Comparison of ENCODE assay signal across 9 mouse cellular contexts in genomic region chr3:121093509-121093908, GRCm38 (mm10).
DNase-seq lines count a peak whose midpoint lies in the region; ATAC-seq and TF ChIP-seq lines count a peak whose summit lies in the region.
"Had no signal": no experiment of that assay in that cellular context is flagged by ENCODE, and none has a peak within 500 bp of the region (broad histone marks: within the 10 kb centered on the region; RNA-seq: fewer than 3 reads in every experiment).

No protein-coding gene starts in this region.

- no peaks in the 10 kb centered on the region for H3K79me2 ChIP-seq in MEL (ENCODE audit: control insufficient read depth, insufficient read depth, low read length, poor library complexity)

- peak; percentile 9 to 33 (median 12); a peak in 3 of 6 replicates for TF ChIP-seq CTCF in MEL (IDR thresholded peaks at IDR 0.05 in 2 of 3, conservative IDR thresholded peaks at IDR 0.05 in 1 of 3; ENCODE audit: control insufficient read depth in 1 of 3, insufficient read depth in 1 of 3, low read depth in 2 of 3, low read length in 3 of 3, poor library complexity in 1 of 3, severe bottlenecking in 1 of 3)

- H3K4me2 ChIP-seq in liver, embryonic 11.5 days = no peak overlapping the region
- H3K4me2 ChIP-seq: embryonic facial prominence, embryonic 13.5 days had no signal

- no peak for TF ChIP-seq EP300 in MEL (IDR thresholded peaks at IDR 0.05; ENCODE audit: low read depth in 1 of 2, low read length in 2 of 2)

- no peaks in the 10 kb centered on the region for H3K27me3 ChIP-seq in MEL (ENCODE audit: control insufficient read depth in 1 of 2, insufficient read depth in 2 of 2, low read length in 2 of 2)
- no peaks in the 10 kb centered on the region for H3K27me3 ChIP-seq in forebrain, embryonic 10.5 days (ENCODE audit: poor library complexity, severe bottlenecking)
- H3K27me3 ChIP-seq in liver, embryonic 11.5 days (replicated peaks; ENCODE audit: control insufficient read depth, insufficient read depth, low read length) = no peaks in the 10 kb centered on the region
- H3K27me3 ChIP-seq: embryonic facial prominence, embryonic 13.5 days had no signal

- ATAC-seq in liver, embryonic 11.5 days (replicated peaks; ENCODE audit: low FRiP score) = 0 out of 2 replicates have a peak, but pooled peaks have one; percentile 26
- ATAC-seq in erythroid progenitor cell, adult 5-6 weeks (replicated peaks; ENCODE audit: low FRiP score, poor library complexity, severe bottlenecking) = no peak

- H3K27ac ChIP-seq in MEL (ENCODE audit: control insufficient read depth, low read depth, low read length) = no peak overlapping the region
- H3K27ac ChIP-seq in forebrain, embryonic 10.5 days = no peak overlapping the region
- H3K27ac ChIP-seq in liver, embryonic 11.5 days (ENCODE audit: low read depth, low read length) = no peak overlapping the region
- H3K27ac ChIP-seq: embryonic facial prominence, embryonic 13.5 days had no signal

- DNase-seq in layer of hippocampus, adult 11-12 months (ENCODE audit: low spot score) = peak; percentile 41
- no peak for DNase-seq in layer of hippocampus, adult 9-10 months (ENCODE audit: low spot score)
- DNase-seq in MEL (ENCODE audit: low read depth, low spot score) = peak; percentile 27
- peak; percentile 37 to 58 for DNase-seq in adrenal gland, postnatal 36 days
- peak; percentile 37 for DNase-seq in forebrain, embryonic 10.5 days (ENCODE audit: extremely low spot score, low spot score)
- no peak for DNase-seq in liver, embryonic 11.5 days (ENCODE audit: low spot score)
- DNase-seq in right cerebral cortex, postnatal 10 days (ENCODE audit: low spot score in 2 of 2) = peak; percentile 39 to 57

- TF ChIP-seq RAD21 in MEL (IDR thresholded peaks at IDR 0.05; ENCODE audit: low read depth, low read length) = peak; percentile 11

- no peak for TF ChIP-seq POLR2A in MEL (IDR thresholded peaks at IDR 0.05; ENCODE audit: control insufficient read depth in 1 of 2, insufficient read depth in 1 of 2, low read depth in 1 of 2, low read length in 2 of 2, poor library complexity in 1 of 2)

- no peak overlapping the region for H3K4me3 ChIP-seq in MEL (ENCODE audit: control insufficient read depth in 1 of 2, insufficient read depth in 1 of 2, low read depth in 2 of 2, low read length in 2 of 2)
- H3K4me3 ChIP-seq in forebrain, embryonic 10.5 days = no peak overlapping the region
- no peak overlapping the region for H3K4me3 ChIP-seq in liver, embryonic 11.5 days (ENCODE audit: low read depth, low read length)
- H3K4me3 ChIP-seq: embryonic facial prominence, embryonic 13.5 days had no signal

- H3K4me1 ChIP-seq in MEL (ENCODE audit: control insufficient read depth in 1 of 2, insufficient read depth in 2 of 2, low read length in 2 of 2) = no peaks in the 10 kb centered on the region
- no peaks in the 10 kb centered on the region for H3K4me1 ChIP-seq in forebrain, embryonic 10.5 days
- no peaks in the 10 kb centered on the region for H3K4me1 ChIP-seq in liver, embryonic 11.5 days (replicated peaks; ENCODE audit: control insufficient read depth, insufficient read depth, low read length)
- H3K4me1 ChIP-seq: embryonic facial prominence, embryonic 13.5 days had no signal

- H3K36me3 ChIP-seq in MEL (ENCODE audit: control insufficient read depth in 1 of 2, insufficient read depth in 2 of 2, low read length in 2 of 2) = no peaks in the 10 kb centered on the region
- no peaks in the 10 kb centered on the region for H3K36me3 ChIP-seq in forebrain, embryonic 10.5 days (replicated peaks)
- no peaks in the 10 kb centered on the region for H3K36me3 ChIP-seq in liver, embryonic 11.5 days (ENCODE audit: control insufficient read depth, insufficient read depth, low read length)
- H3K36me3 ChIP-seq: embryonic facial prominence, embryonic 13.5 days had no signal

- H3K9me3 ChIP-seq in MEL (replicated peaks; ENCODE audit: insufficient read depth, low read length) = no peaks in the 10 kb centered on the region
- H3K9me3 ChIP-seq in forebrain, embryonic 10.5 days = no peaks in the 10 kb centered on the region
- no peaks in the 10 kb centered on the region for H3K9me3 ChIP-seq in liver, embryonic 11.5 days (ENCODE audit: control insufficient read depth, low read length)
- H3K9me3 ChIP-seq: embryonic facial prominence, embryonic 13.5 days had no signal

- H3K9ac ChIP-seq in MEL (ENCODE audit: control insufficient read depth, low read depth, low read length, poor library complexity, severe bottlenecking) = no peak overlapping the region
- H3K9ac ChIP-seq in liver, embryonic 11.5 days (ENCODE audit: low read depth, low read length) = no peak overlapping the region
- H3K9ac ChIP-seq: embryonic facial prominence, embryonic 13.5 days had no signal

- 75% methylated on average over 6 of the region's 6 CpGs for WGBS in forebrain, embryonic 10.5 days
- WGBS in liver, embryonic 11.5 days = 49% methylated on average over 6 of the region's 6 CpGs

TF ChIP-seq in MEL, 35 proteins besides CTCF, POLR2A, EP300 and RAD21:
- TF ChIP-seq SMC3 (IDR thresholded peaks at IDR 0.05; ENCODE audit: low read depth, low read length) = peak; percentile 29
- TF ChIP-seq MAFK (IDR thresholded peaks at IDR 0.05; ENCODE audit: borderline replicate concordance, low read depth, low read length) = no peak
- no peak for TF ChIP-seq TBP (IDR thresholded peaks at IDR 0.05; ENCODE audit: low read depth, low read length)

Comparison
In these comparisons a context has a peak if more than half of its experiments do, and no peak if none do; other contexts are left out.
1. DNase-seq: peak in layer of hippocampus, adult 11-12 months (single experiment), MEL (single experiment), adrenal gland, postnatal 36 days (2 of 2), forebrain, embryonic 10.5 days (single experiment) and right cerebral cortex, postnatal 10 days (2 of 2); none in layer of hippocampus, adult 9-10 months (single experiment) and liver, embryonic 11.5 days (single experiment).